Mouse (Mus musculus) ES-Bruce4 (cell line): ENCODE measurements around the gene Lsm12.

Experiments used
- CTCF ChIP-seq: IDR thresholded peaks from one replicate; pipeline ENCODE4 v1.8.1; 2011; ENCODE audit warnings: low read depth, low read length
- POLR2A ChIP-seq: IDR thresholded peaks from one replicate; pipeline ENCODE4 v1.8.1; 2011; ENCODE audit warnings: low read length; ENCODE audit not compliant: insufficient read depth

- TF ChIP-seq CTCF, result no peak
- no peak for TF ChIP-seq POLR2A
These were observed 34.3 kb upstream of the Lsm12 start for GRCm38 (mm10) chr11:102219247-102219993.
